Mouse (Mus musculus): ENCODE results near the gene Sdk2.

Sdk2 gene

GRCm38 (mm10) chr11:114066951-114067762, at the start of gene Sdk2:
TSS of gene Sdk2 (minus strand) at chr11:114067046.
- no peak for DNase-seq (ENCODE audit: low read depth)

- DNase-seq (ENCODE audit: low read depth), result no peak
Observed at GRCm38 (mm10) chr11:114115077-114115476, 48.2 kb upstream of the Sdk2 start.

- no peak for DNase-seq (ENCODE audit: low read depth)
Observed at GRCm38 (mm10) chr11:114114674-114115073, 47.8 kb upstream of the Sdk2 start.

GRCm38 (mm10) chr11:114110851-114111250, 44.0 kb upstream of the Sdk2 start:
- no peak for DNase-seq (ENCODE audit: low read depth)

- no peak for DNase-seq (ENCODE audit: low read depth)
Observed at GRCm38 (mm10) chr11:114093636-114094035, 26.8 kb upstream of the Sdk2 start.

- DNase-seq (ENCODE audit: low read depth), result no peak
Observed at GRCm38 (mm10) chr11:114093175-114093574, 26.3 kb upstream of the Sdk2 start.

- DNase-seq (ENCODE audit: low read depth), result no peak
Observed at GRCm38 (mm10) chr11:114080606-114081005, 13.8 kb upstream of the Sdk2 start.

- no peak for DNase-seq (ENCODE audit: low read depth)
Observed at GRCm38 (mm10) chr11:114072644-114073043, 5.8 kb upstream of the Sdk2 start.

- DNase-seq (ENCODE audit: low read depth), result no peak
Observed at GRCm38 (mm10) chr11:114071998-114072397, 5.2 kb upstream of the Sdk2 start.

GRCm38 (mm10) chr11:114070881-114071280, 4.0 kb upstream of the Sdk2 start:
- no peak for DNase-seq (ENCODE audit: low read depth)

GRCm38 (mm10) chr11:114070131-114070530, 3.3 kb upstream of the Sdk2 start:
- no peak for DNase-seq (ENCODE audit: low read depth)

- DNase-seq (ENCODE audit: low read depth), result no peak
Observed at GRCm38 (mm10) chr11:114068390-114068789, 1.5 kb upstream of the Sdk2 start.

GRCm38 (mm10) chr11:114066098-114066950, 522 bp downstream of the Sdk2 start:
- no peak for DNase-seq (ENCODE audit: low read depth)

GRCm38 (mm10) chr11:114065596-114065995, 1.2 kb downstream of the Sdk2 start:
- DNase-seq (ENCODE audit: low read depth), result no peak

- DNase-seq (ENCODE audit: low read depth), result no peak
Observed at GRCm38 (mm10) chr11:114064871-114065388, 1.9 kb downstream of the Sdk2 start.

- DNase-seq (ENCODE audit: low read depth), result no peak
Observed at GRCm38 (mm10) chr11:114061946-114062345, 4.9 kb downstream of the Sdk2 start.

GRCm38 (mm10) chr11:114061265-114061664, 5.6 kb downstream of the Sdk2 start:
- DNase-seq (ENCODE audit: low read depth), result no peak

GRCm38 (mm10) chr11:114056351-114056750, 10.5 kb downstream of the Sdk2 start:
- DNase-seq (ENCODE audit: low read depth), result no peak

GRCm38 (mm10) chr11:114054581-114055315, 12.1 kb downstream of the Sdk2 start:
- no peak for DNase-seq (ENCODE audit: low read depth)

GRCm38 (mm10) chr11:114051361-114051760, 15.5 kb downstream of the Sdk2 start:
- no peak for DNase-seq (ENCODE audit: low read depth)

GRCm38 (mm10) chr11:114050511-114050910, 16.3 kb downstream of the Sdk2 start:
- DNase-seq (ENCODE audit: low read depth), result no peak

GRCm38 (mm10) chr11:114047887-114048331, 18.9 kb downstream of the Sdk2 start:
- DNase-seq (ENCODE audit: low read depth), result no peak
